Mouse (Mus musculus): Measurements from ENCODE around the gene Car5a. TPM values are rescaled to one million over a fixed set of nuclear protein-coding genes. Genes with fewer than 3 reads are reported as not detected.

The Car5a gene
- total and polyA plus RNA-seq, 2 experiments = 92.0 to 203 TPM

DNA sequence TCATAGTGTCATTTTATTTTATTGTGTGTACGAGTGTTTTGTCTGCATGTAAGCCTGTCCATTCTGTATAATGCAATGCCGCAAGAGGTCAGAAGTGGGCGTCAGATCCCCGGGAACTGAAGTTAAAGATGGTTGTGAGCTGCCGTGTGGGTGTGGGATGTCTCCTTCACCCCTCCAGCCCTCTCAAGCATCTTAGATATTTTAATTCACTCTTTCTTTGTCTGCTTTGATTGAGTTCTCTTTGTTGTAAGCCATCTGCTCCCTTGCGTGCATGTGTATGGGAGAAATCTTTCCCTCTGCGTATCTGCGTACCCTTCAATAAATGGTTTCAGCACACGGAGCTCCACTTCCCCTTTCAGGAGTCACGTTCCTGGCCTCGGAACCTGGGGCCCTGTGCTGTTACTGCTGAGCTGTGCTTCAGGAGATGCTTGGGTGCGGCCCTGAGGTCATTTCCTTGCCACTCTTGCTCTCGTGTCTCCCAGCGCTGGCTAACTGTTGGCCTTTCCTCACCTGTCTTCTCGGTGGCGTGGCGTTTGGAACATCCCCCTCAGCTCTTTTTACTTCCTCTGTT is 26.9 kb upstream of the Car5a start:
- 88% methylated on average over 17 of the region's 17 CpGs for WGBS
- TF ChIP-seq POLR2A (IDR thresholded peaks at IDR 0.05; ENCODE audit: extremely low read depth, insufficient read depth, low read length) (no peak), CTCF (IDR thresholded peaks at IDR 0.05; ENCODE audit: low read depth, low read length) (no peak)
- no peak overlapping the region for H3K9ac ChIP-seq (ENCODE audit: low read depth, low read length)
- H3K4me1 ChIP-seq (ENCODE audit: control insufficient read depth, insufficient read depth, low read length) = peaks cover 18% of the 10 kb centered on the region
- H3K27me3 ChIP-seq (ENCODE audit: control insufficient read depth, insufficient read depth, low read length) = no peaks in the 10 kb centered on the region
- peaks cover 11% of the 10 kb centered on the region; the same call in 1 of the 2 replicates for H3K79me2 ChIP-seq (ENCODE audit: control insufficient read depth, insufficient read depth, low read length)
- no peak overlapping the region for H3K4me3 ChIP-seq (ENCODE audit: insufficient read depth, low read depth, low read length)
- no peak for DNase-seq (ENCODE audit: extremely low read depth, low read depth, low spot score)
- peaks cover 12% of the 10 kb centered on the region; the same call in 1 of the 2 replicates for H3K36me3 ChIP-seq (ENCODE audit: control insufficient read depth, insufficient read depth, low read length)
- no peak overlapping the region for H3K27ac ChIP-seq (replicated peaks; ENCODE audit: insufficient read depth, low read depth, low read length)

DNA sequence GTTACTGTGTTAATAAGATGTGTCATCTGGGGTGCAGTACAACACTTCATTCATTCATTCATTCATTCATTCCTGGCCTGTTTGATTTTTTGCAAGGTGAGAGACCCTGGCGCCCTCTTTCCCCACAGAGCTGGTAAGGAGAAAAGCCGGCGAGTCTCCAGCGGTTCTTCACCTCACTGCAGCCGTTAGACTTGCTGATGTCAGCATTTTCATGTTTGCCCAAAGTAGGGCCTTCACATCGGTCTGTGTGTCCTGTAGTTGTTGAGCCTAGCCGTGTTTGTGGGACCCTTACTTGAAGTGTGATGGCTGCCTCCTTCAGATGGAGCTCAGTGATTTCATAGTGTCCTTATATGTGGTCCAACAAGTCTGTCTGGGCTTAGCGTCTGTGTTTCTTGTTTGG is 25.5 kb upstream of the Car5a start:
- Histone ChIP-seq H3K36me3 (ENCODE audit: control insufficient read depth, insufficient read depth, low read length) (peaks cover 7% of the 10 kb centered on the region; the same call in 1 of the 2 replicates), H3K9ac (ENCODE audit: low read depth, low read length) (no peak overlapping the region), H3K27me3 (ENCODE audit: control insufficient read depth, insufficient read depth, low read length) (no peaks in the 10 kb centered on the region), H3K27ac (replicated peaks; ENCODE audit: insufficient read depth, low read depth, low read length) (no peak overlapping the region), H3K79me2 (ENCODE audit: control insufficient read depth, insufficient read depth, low read length) (peaks cover 11% of the 10 kb centered on the region; the same call in 1 of the 2 replicates), H3K4me1 (ENCODE audit: control insufficient read depth, insufficient read depth, low read length) (peaks cover 24% of the 10 kb centered on the region), H3K4me3 (ENCODE audit: insufficient read depth, low read depth, low read length) (no peak overlapping the region)
- 45% methylated on average over 8 of the region's 8 CpGs for WGBS
- TF ChIP-seq CTCF (IDR thresholded peaks at IDR 0.05; ENCODE audit: low read depth, low read length) (no peak), POLR2A (IDR thresholded peaks at IDR 0.05; ENCODE audit: extremely low read depth, insufficient read depth, low read length) (no peak)
- no peak for DNase-seq (ENCODE audit: extremely low read depth, low read depth, low spot score)

DNA sequence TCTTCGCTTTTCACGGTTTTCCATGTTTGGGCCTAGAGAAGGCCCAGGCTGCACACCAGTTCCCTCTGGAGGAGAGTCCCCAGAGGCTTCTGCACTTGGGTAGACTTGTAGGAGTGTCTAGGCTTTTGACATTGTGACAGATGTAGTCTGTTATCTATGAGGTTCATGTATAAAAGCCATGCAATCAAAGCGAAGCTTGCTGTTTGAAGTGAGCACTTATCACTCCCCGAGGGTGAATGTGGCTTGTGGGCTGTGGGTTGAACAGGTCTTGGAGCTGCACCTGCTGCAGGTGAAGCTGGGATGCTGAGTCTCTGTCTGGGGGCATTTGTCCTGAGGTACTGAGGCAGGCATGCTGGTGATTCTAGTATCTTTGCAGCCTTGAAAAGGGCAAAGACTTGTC is 23.8 kb upstream of the Car5a start:
- TF ChIP-seq CTCF (IDR thresholded peaks at IDR 0.05; ENCODE audit: low read depth, low read length) (no peak), POLR2A (IDR thresholded peaks at IDR 0.05; ENCODE audit: extremely low read depth, insufficient read depth, low read length) (no peak)
- 54% methylated on average over 4 of the region's 4 CpGs for WGBS

DNA sequence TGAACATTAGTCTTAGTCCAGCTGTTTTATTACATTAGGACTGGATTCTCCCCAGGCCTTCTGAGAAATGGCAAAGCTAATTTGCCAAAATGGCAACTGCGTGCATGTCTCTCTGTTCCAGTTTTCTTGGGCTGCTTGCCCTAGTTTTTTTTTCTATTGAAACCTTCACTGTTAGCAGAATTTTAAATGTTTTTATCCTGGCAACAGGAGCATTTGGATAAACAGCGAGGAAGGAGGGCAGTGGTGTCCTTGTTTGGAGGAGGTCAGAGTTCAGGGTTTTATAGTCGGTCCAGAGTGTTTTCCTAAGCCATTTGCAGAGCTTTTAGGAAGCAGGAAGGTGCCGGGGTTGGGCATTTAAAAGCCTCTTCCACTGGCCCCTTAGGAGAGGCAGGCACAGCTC is 23.3 kb upstream of the Car5a start:
- Histone ChIP-seq H3K27ac (replicated peaks; ENCODE audit: insufficient read depth, low read depth, low read length) (peak overlapping the region; percentile 88), H3K4me1 (ENCODE audit: control insufficient read depth, insufficient read depth, low read length) (peaks cover 24% of the 10 kb centered on the region), H3K79me2 (ENCODE audit: control insufficient read depth, insufficient read depth, low read length) (peaks cover 11% of the 10 kb centered on the region; the same call in 1 of the 2 replicates), H3K9ac (ENCODE audit: low read depth, low read length) (0 out of 2 replicates have a peak overlapping the region, but pooled peaks have one; percentile 21), H3K27me3 (ENCODE audit: control insufficient read depth, insufficient read depth, low read length) (no peaks in the 10 kb centered on the region), H3K4me3 (ENCODE audit: insufficient read depth, low read depth, low read length) (no peak overlapping the region), H3K36me3 (ENCODE audit: control insufficient read depth, insufficient read depth, low read length) (no peaks in the 10 kb centered on the region)
- 11% methylated on average over 4 of the region's 4 CpGs for WGBS
- TF ChIP-seq POLR2A (IDR thresholded peaks at IDR 0.05; ENCODE audit: extremely low read depth, insufficient read depth, low read length) (no peak), CTCF (IDR thresholded peaks at IDR 0.05; ENCODE audit: low read depth, low read length) (no peak)
- peak; percentile 96 for DNase-seq (ENCODE audit: extremely low read depth, low read depth, low spot score)

More for the DNA sequence above, 23.8 kb upstream of the Car5a start:
- H3K9ac ChIP-seq (ENCODE audit: low read depth, low read length) = 0 out of 2 replicates have a peak overlapping the region, but pooled peaks have one; percentile 21
- peak overlapping the region; percentile 83 for H3K27ac ChIP-seq (replicated peaks; ENCODE audit: insufficient read depth, low read depth, low read length)
- no peak for DNase-seq (ENCODE audit: extremely low read depth, low read depth, low spot score)
- H3K4me3 ChIP-seq (ENCODE audit: insufficient read depth, low read depth, low read length) = no peak overlapping the region
- peaks cover 11% of the 10 kb centered on the region; the same call in 1 of the 2 replicates for H3K79me2 ChIP-seq (ENCODE audit: control insufficient read depth, insufficient read depth, low read length)
- H3K4me1 ChIP-seq (ENCODE audit: control insufficient read depth, insufficient read depth, low read length) = peaks cover 24% of the 10 kb centered on the region
- no peaks in the 10 kb centered on the region for H3K36me3 ChIP-seq (ENCODE audit: control insufficient read depth, insufficient read depth, low read length)
- H3K27me3 ChIP-seq (ENCODE audit: control insufficient read depth, insufficient read depth, low read length) = no peaks in the 10 kb centered on the region

DNA sequence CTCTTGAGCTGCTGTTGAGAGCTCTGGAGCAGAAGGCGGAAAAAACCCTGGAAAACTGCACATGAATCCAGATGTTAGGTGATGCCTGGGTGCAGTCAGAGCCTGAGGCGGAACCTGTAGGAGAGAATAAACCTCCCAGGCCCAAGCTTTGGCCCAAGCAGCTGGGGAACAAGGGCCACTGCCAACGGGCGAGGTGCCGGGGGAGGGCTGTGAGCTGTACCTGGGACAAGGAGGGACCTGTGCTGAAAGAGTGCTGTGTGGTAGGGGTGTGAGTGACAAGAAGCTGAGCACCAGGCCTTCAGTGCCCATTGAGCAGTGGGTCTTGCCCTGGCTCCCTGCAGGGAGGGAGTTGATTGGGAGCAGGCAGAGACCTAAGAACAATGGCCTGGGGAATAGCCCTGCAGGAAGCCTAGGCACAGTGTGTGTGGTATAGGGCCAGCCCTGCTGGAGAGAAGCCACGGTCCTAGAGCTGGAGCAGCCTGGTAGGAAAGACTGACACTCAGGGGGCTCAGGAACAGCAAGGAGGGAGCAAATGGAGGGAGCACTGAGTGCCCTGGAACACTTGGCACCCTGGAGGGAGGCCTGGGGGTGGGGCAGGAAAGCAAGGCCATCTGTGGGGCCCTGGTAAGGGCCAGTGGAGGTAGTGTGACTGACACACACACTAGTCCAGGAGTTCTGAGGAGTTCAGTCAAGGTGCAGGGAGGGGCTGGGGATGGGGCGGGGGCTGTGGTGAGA is 22.2 kb upstream of the Car5a start:
- peak overlapping the region; percentile 10; the same call in 1 of the 2 replicates for H3K9ac ChIP-seq (ENCODE audit: low read depth, low read length)
- 44% methylated on average over 7 of the region's 7 CpGs for WGBS
- H3K4me1 ChIP-seq (ENCODE audit: control insufficient read depth, insufficient read depth, low read length) = peaks cover 24% of the 10 kb centered on the region
- H3K79me2 ChIP-seq (ENCODE audit: control insufficient read depth, insufficient read depth, low read length) = peaks cover 13% of the 10 kb centered on the region; the same call in 1 of the 2 replicates
- H3K4me3 ChIP-seq (ENCODE audit: insufficient read depth, low read depth, low read length) = no peak overlapping the region
- H3K27me3 ChIP-seq (ENCODE audit: control insufficient read depth, insufficient read depth, low read length) = no peaks in the 10 kb centered on the region
- peak; percentile 42 for DNase-seq (ENCODE audit: extremely low read depth, low read depth, low spot score)
- H3K27ac ChIP-seq (replicated peaks; ENCODE audit: insufficient read depth, low read depth, low read length) = peak overlapping the region; percentile 68
- TF ChIP-seq CTCF (IDR thresholded peaks at IDR 0.05; ENCODE audit: low read depth, low read length) = no peak
- no peak for TF ChIP-seq POLR2A (IDR thresholded peaks at IDR 0.05; ENCODE audit: extremely low read depth, insufficient read depth, low read length)
- no peaks in the 10 kb centered on the region for H3K36me3 ChIP-seq (ENCODE audit: control insufficient read depth, insufficient read depth, low read length)

Data from liver, adult 2 months (tissue).